Mouse (Mus musculus): ENCODE data around the gene Gm11549. TPM values are rescaled to one million over a fixed set of nuclear protein-coding genes. Genes with fewer than 3 reads are reported as not detected.

Gene Gm11549
- polyA plus RNA-seq, 2 experiments, result 0.01 TPM; not detected in 1

DNA sequence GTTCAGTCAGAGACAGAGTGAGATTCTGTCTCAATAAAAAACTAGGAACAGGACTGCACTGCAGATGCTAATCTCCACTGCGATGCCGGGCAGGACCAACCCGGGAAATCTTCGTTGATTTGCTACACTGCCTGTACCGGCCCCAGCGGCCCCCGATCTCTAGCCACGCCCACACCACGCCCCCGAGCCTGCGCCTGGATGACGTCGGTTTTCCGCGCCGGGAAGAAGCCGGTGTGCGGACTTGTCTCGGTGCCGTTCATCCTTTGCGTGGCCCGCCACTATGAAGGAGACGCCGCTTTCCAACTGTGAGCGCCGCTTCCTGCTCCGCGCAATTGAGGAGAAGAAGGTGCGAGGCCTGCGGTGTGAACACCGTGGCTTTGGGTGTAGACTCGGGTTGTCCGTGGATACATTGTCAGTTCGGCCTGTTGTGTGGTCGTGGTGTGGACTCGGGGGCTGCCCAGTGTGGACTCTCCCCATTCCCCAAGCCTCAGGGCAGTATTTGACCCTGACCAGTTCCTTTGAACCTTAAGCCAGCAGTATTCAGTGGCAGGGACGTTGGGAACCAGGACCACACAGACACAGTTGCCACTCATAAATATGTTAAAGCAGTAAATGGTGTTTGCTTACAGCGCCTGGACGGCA lies 30.9 kb upstream of the Gm11549 start, which contains the start of gene Exosc9:
TSS of gene Exosc9 (plus strand) at position 201 of the 642 bp plus-strand sequence.
- Histone ChIP-seq H3K27me3 (ENCODE audit: control insufficient read depth, insufficient read depth, low read length) (no peaks in the 10 kb centered on the region), H3K9ac (replicated peaks) (peak within 1 kb of the TSS; percentile 86), H3K4me3 (ENCODE audit: insufficient read depth in 1 of 2, low read depth in 2 of 2, low read length in 2 of 2) (peak within 1 kb of the TSS; percentile 91 to 96), H3K27ac (no peak within 1 kb of the TSS), H3K4me2 (ENCODE audit: low read depth) (peak within 1 kb of the TSS; percentile 89), H3K4me1 (replicated peaks; ENCODE audit: control insufficient read depth in 2 of 2, insufficient read depth in 2 of 2, low read length in 1 of 2) (peaks cover 4 to 8% of the 10 kb centered on the region in 2 experiments), H3K9me3 (ENCODE audit: control insufficient read depth, low read length) (no peaks in the 10 kb centered on the region), H3K36me3 (replicated peaks; ENCODE audit: control insufficient read depth, insufficient read depth, low read depth) (peaks cover 23% of the 10 kb centered on the region)
- ATAC-seq (ENCODE audit: insufficient read depth), result peak; percentile 94
- TF ChIP-seq EP300 (IDR thresholded peaks at IDR 0.05; ENCODE audit: low read depth), result no peak
- no peak for TF ChIP-seq CTCF (IDR thresholded peaks at IDR 0.05; ENCODE audit: low read depth)
- under 1% methylated on average over 39 of the region's 39 CpGs for WGBS (ENCODE audit: insufficient replicate concordance)
- peak; percentile 64 to 80 (median 65) for DNase-seq (ENCODE audit: low read depth in 3 of 3, low spot score in 3 of 3)

- Histone ChIP-seq H3K9ac (replicated peaks) (peak overlapping the region; percentile 86), H3K27me3 (ENCODE audit: control insufficient read depth, insufficient read depth, low read length) (no peaks in the 10 kb centered on the region), H3K27ac (no peak overlapping the region), H3K4me2 (ENCODE audit: low read depth) (peak overlapping the region; percentile 89), H3K36me3 (replicated peaks; ENCODE audit: control insufficient read depth, insufficient read depth, low read depth) (peaks cover 17% of the 10 kb centered on the region), H3K9me3 (ENCODE audit: control insufficient read depth, low read length) (no peaks in the 10 kb centered on the region), H3K4me1 (replicated peaks; ENCODE audit: control insufficient read depth in 2 of 2, insufficient read depth in 2 of 2, low read length in 1 of 2) (peaks cover 4 to 8% of the 10 kb centered on the region in 2 experiments), H3K4me3 (ENCODE audit: insufficient read depth in 1 of 2, low read depth in 2 of 2, low read length in 2 of 2) (peak overlapping the region; percentile 91 to 96)
- ATAC-seq (ENCODE audit: insufficient read depth), result peak; percentile 29; the same call in 1 of the 2 replicates
- WGBS (ENCODE audit: insufficient replicate concordance), result 22% methylated on average over 12 of the region's 12 CpGs
- no peak for DNase-seq (ENCODE audit: low read depth in 3 of 3, low spot score in 3 of 3)
- TF ChIP-seq CTCF (IDR thresholded peaks at IDR 0.05; ENCODE audit: low read depth) (no peak), EP300 (IDR thresholded peaks at IDR 0.05; ENCODE audit: low read depth) (no peak)
Observed at GRCm38 (mm10) chr3:36551851-36552384, 30.3 kb upstream of the Gm11549 start.

GRCm38 (mm10) chr3:36551343-36551742 lies 29.7 kb upstream of the Gm11549 start:
- WGBS (ENCODE audit: insufficient replicate concordance), result 46% methylated on average over 9 of the region's 9 CpGs
- Histone ChIP-seq H3K4me1 (replicated peaks; ENCODE audit: control insufficient read depth in 2 of 2, insufficient read depth in 2 of 2, low read length in 1 of 2) (peaks cover 4 to 8% of the 10 kb centered on the region in 2 experiments), H3K36me3 (replicated peaks; ENCODE audit: control insufficient read depth, insufficient read depth, low read depth) (peaks cover 14% of the 10 kb centered on the region), H3K9ac (replicated peaks) (no peak overlapping the region), H3K9me3 (ENCODE audit: control insufficient read depth, low read length) (no peaks in the 10 kb centered on the region), H3K4me2 (ENCODE audit: low read depth) (0 out of 2 replicates have a peak overlapping the region, but pooled peaks have one; percentile 89), H3K27ac (no peak overlapping the region), H3K4me3 (ENCODE audit: insufficient read depth in 1 of 2, low read depth in 2 of 2, low read length in 2 of 2) (no peak overlapping the region), H3K27me3 (ENCODE audit: control insufficient read depth, insufficient read depth, low read length) (no peaks in the 10 kb centered on the region)
- DNase-seq (ENCODE audit: low read depth in 3 of 3, low spot score in 3 of 3) (no peak), ATAC-seq (ENCODE audit: insufficient read depth) (no peak)
- TF ChIP-seq CTCF (IDR thresholded peaks at IDR 0.05; ENCODE audit: low read depth) (no peak), EP300 (IDR thresholded peaks at IDR 0.05; ENCODE audit: low read depth) (no peak)

GRCm38 (mm10) chr3:36544961-36545360 lies 23.3 kb upstream of the Gm11549 start:
- Histone ChIP-seq H3K9ac (replicated peaks) (no peak overlapping the region), H3K27ac (no peak overlapping the region), H3K4me3 (ENCODE audit: insufficient read depth in 1 of 2, low read depth in 2 of 2, low read length in 2 of 2) (no peak overlapping the region), H3K4me2 (ENCODE audit: low read depth) (no peak overlapping the region), H3K36me3 (replicated peaks; ENCODE audit: control insufficient read depth, insufficient read depth, low read depth) (no peaks in the 10 kb centered on the region), H3K4me1 (replicated peaks; ENCODE audit: control insufficient read depth in 2 of 2, insufficient read depth in 2 of 2, low read length in 1 of 2) (no peaks in the 10 kb centered on the region), H3K9me3 (ENCODE audit: control insufficient read depth, low read length) (no peaks in the 10 kb centered on the region), H3K27me3 (ENCODE audit: control insufficient read depth, insufficient read depth, low read length) (no peaks in the 10 kb centered on the region)
- ATAC-seq (ENCODE audit: insufficient read depth), result no peak
- DNase-seq (ENCODE audit: low read depth in 3 of 3, low spot score in 3 of 3), result no peak
- TF ChIP-seq EP300 (IDR thresholded peaks at IDR 0.05; ENCODE audit: low read depth) (no peak), CTCF (IDR thresholded peaks at IDR 0.05; ENCODE audit: low read depth) (no peak)
- WGBS (ENCODE audit: insufficient replicate concordance), result 61% methylated on average over 3 of the region's 3 CpGs

- H3K36me3 ChIP-seq (replicated peaks; ENCODE audit: control insufficient read depth, insufficient read depth, low read depth), result no peaks in the 10 kb centered on the region
- H3K9me3 ChIP-seq (ENCODE audit: control insufficient read depth, low read length), result no peaks in the 10 kb centered on the region
- no peak overlapping the region for H3K27ac ChIP-seq
- ATAC-seq (ENCODE audit: insufficient read depth), result no peak
- no peaks in the 10 kb centered on the region for H3K27me3 ChIP-seq (ENCODE audit: control insufficient read depth, insufficient read depth, low read length)
- H3K4me3 ChIP-seq (ENCODE audit: insufficient read depth in 1 of 2, low read depth in 2 of 2, low read length in 2 of 2), result no peak overlapping the region
- no peak overlapping the region for H3K4me2 ChIP-seq (ENCODE audit: low read depth)
- H3K9ac ChIP-seq (replicated peaks), result no peak overlapping the region
- WGBS (ENCODE audit: insufficient replicate concordance), result 53% methylated on average over 2 of the region's 2 CpGs
- TF ChIP-seq EP300 (IDR thresholded peaks at IDR 0.05; ENCODE audit: low read depth) (no peak), CTCF (IDR thresholded peaks at IDR 0.05; ENCODE audit: low read depth) (no peak)
- H3K4me1 ChIP-seq (replicated peaks; ENCODE audit: control insufficient read depth in 2 of 2, insufficient read depth in 2 of 2, low read length in 1 of 2), result no peaks in the 10 kb centered on the region
- DNase-seq (ENCODE audit: low read depth in 3 of 3, low spot score in 3 of 3), result no peak
Observed at GRCm38 (mm10) chr3:36541399-36541798, 19.8 kb upstream of the Gm11549 start.
